Mouse (Mus musculus) intestine, embryonic 15.5 days (tissue): Measurements from ENCODE around the gene Trnau1ap. TPM values are rescaled to one million over a fixed set of nuclear protein-coding genes. Genes with fewer than 3 reads are reported as not detected.
"Not testable (repeated sequence)": the region's sequence is repeated elsewhere in the genome, so short reads cannot be mapped to it uniquely, and the experiment has no call there.

Experiments
- ATAC-seq: fragments of 200-750 bp; cut with Nextera tagmentation; 2 replicates; pipeline ENCODE4 v1.8.0; 2017; ENCODE audit warnings: moderate TSS enrichment, moderate library complexity
- H3K27ac ChIP-seq: fragments of 300-500 bp; sonication (generic); 2 replicates; pipeline ENCODE4 v1.5.1; 2015; ENCODE audit warnings: mild to moderate bottlenecking, inconsistent platforms
- H3K27me3 ChIP-seq: fragments of 300-500 bp; sonication (generic); replicated peaks from 2 replicates; pipeline ENCODE4 v1.6.1; 2015; ENCODE audit warnings: inconsistent platforms
- H3K36me3 ChIP-seq: fragments of 300-500 bp; sonication (generic); 2 replicates; pipeline ENCODE4 v1.6.1; 2015; ENCODE audit warnings: inconsistent platforms
- H3K4me1 ChIP-seq: fragments of 300-500 bp; sonication (generic); replicated peaks from 2 replicates; pipeline ENCODE4 v1.6.1; 2015; ENCODE audit warnings: inconsistent platforms
- H3K4me2 ChIP-seq: fragments of 300-500 bp; sonication (generic); replicated peaks from 2 replicates; pipeline ENCODE4 v1.6.1; 2015; ENCODE audit warnings: mild to moderate bottlenecking, inconsistent platforms
- H3K4me3 ChIP-seq: fragments of 300-500 bp; sonication (generic); replicated peaks from 2 replicates; pipeline ENCODE4 v1.5.1; 2015; ENCODE audit warnings: inconsistent platforms
- H3K9ac ChIP-seq: fragments of 300-500 bp; sonication (generic); 2 replicates; pipeline ENCODE4 v1.6.1; 2015; ENCODE audit warnings: inconsistent platforms
- H3K9me3 ChIP-seq: fragments of 300-500 bp; sonication (generic); 2 replicates; pipeline ENCODE4 v1.6.1; 2016; ENCODE audit warnings: inconsistent platforms
- WGBS: fragments of 180-500 bp; shearing (Covaris S2); methylation state at CpG from one replicate; pipeline ENCODE4 v1.1.7; 2015; 5-methylcytosine and 5-hydroxymethylcytosine counted together
- polyA plus RNA-seq: library from polyadenylated mRNA; unstranded; fragments of >200 nt; fragmentation: Nextera tagmentation; extraction: Ambion mirVana; gene quantifications from 2 replicates; pipeline ENCODE4 v1.2.1, GENCODE M21; 2015

The Trnau1ap gene
- polyA plus RNA-seq, 1 experiment from 2014 or later, result 74.5 TPM

- no peak overlapping the region for H3K27ac ChIP-seq
- H3K27me3 ChIP-seq, result no peaks in the 10 kb centered on the region
- no peak overlapping the region for H3K4me2 ChIP-seq
- no peak overlapping the region for H3K9ac ChIP-seq
- no peaks in the 10 kb centered on the region for H3K9me3 ChIP-seq
- H3K4me3 ChIP-seq, result no peak overlapping the region
- 72% methylated on average over 6 of the region's 6 CpGs for WGBS
- peaks cover 13% of the 10 kb centered on the region; the same call in 1 of the 2 replicates for H3K4me1 ChIP-seq
- 0 out of 2 replicates have a peak, but pooled peaks cover 7% of the 10 kb centered on the region for H3K36me3 ChIP-seq
- ATAC-seq, result no peak
These were observed 23.3 kb downstream of the Trnau1ap start for GRCm38 (mm10) chr4:132306004-132306403.

- H3K4me1 ChIP-seq, result peaks cover 13% of the 10 kb centered on the region; the same call in 1 of the 2 replicates
- no peak overlapping the region for H3K4me3 ChIP-seq
- no peaks in the 10 kb centered on the region for H3K9me3 ChIP-seq
- WGBS, result 76% methylated on average over 8 of the region's 8 CpGs
- H3K27me3 ChIP-seq, result no peaks in the 10 kb centered on the region
- 0 out of 2 replicates have a peak, but pooled peaks cover 3% of the 10 kb centered on the region for H3K36me3 ChIP-seq
- H3K4me2 ChIP-seq, result no peak overlapping the region
- ATAC-seq, result no peak
- no peak overlapping the region for H3K9ac ChIP-seq
- no peak overlapping the region for H3K27ac ChIP-seq
These were observed 24.1 kb downstream of the Trnau1ap start for GRCm38 (mm10) chr4:132305276-132305675.

GRCm38 (mm10) chr4:132303484-132303883, 25.9 kb downstream of the Trnau1ap start:
- not testable (repeated sequence) for H3K27ac ChIP-seq, ATAC-seq, H3K36me3 ChIP-seq, H3K27me3 ChIP-seq, H3K4me1 ChIP-seq, H3K9me3 ChIP-seq
- Histone ChIP-seq H3K9ac (peak overlapping the region; percentile 64; the same call in 1 of the 2 replicates), H3K4me2 (peak overlapping the region; percentile 78), H3K4me3 (peak overlapping the region; percentile 49)
- WGBS, result 40% methylated on average over 6 of the region's 6 CpGs

- H3K27ac ChIP-seq, result 0 out of 2 replicates have a peak within 1 kb of the TSS, but pooled peaks have one; percentile 55
- peak within 1 kb of the TSS; percentile 49 for H3K4me3 ChIP-seq
These were observed 26.3 kb downstream of the Trnau1ap start, which contains the start of gene Rab42 for GRCm38 (mm10) chr4:132302939-132303479. Rab42 (minus strand) TSS chr4:132303385.

GRCm38 (mm10) chr4:132301965-132302938, 27.1 kb downstream of the Trnau1ap start:
- WGBS, result 67% methylated on average over 16 of the region's 16 CpGs
- peak overlapping the region; percentile 78 for H3K4me2 ChIP-seq

More at GRCm38 (mm10) chr4:132302939-132303479, 26.3 kb downstream of the Trnau1ap start, which contains the start of gene Rab42:
- ATAC-seq, result peak; percentile 75
- Histone ChIP-seq H3K36me3 (no peaks in the 10 kb centered on the region), H3K9ac (peak within 1 kb of the TSS; percentile 64), H3K9me3 (no peaks in the 10 kb centered on the region), H3K4me1 (peaks cover 6% of the 10 kb centered on the region; the same call in 1 of the 2 replicates), H3K27me3 (no peaks in the 10 kb centered on the region), H3K4me2 (peak within 1 kb of the TSS; percentile 78)
- 3% methylated on average over 31 of the region's 31 CpGs for WGBS

GRCm38 (mm10) chr4:132301486-132301885, 27.9 kb downstream of the Trnau1ap start:
- 86% methylated on average over 6 of the region's 6 CpGs for WGBS
- Histone ChIP-seq H3K9ac (no peak overlapping the region), H3K4me1 (peaks cover 6% of the 10 kb centered on the region; the same call in 1 of the 2 replicates), H3K27ac (no peak overlapping the region), H3K36me3 (no peaks in the 10 kb centered on the region), H3K9me3 (no peaks in the 10 kb centered on the region), H3K4me2 (no peak overlapping the region), H3K27me3 (no peaks in the 10 kb centered on the region), H3K4me3 (no peak overlapping the region)
- ATAC-seq, result no peak

More at GRCm38 (mm10) chr4:132301965-132302938, 27.1 kb downstream of the Trnau1ap start:
- Histone ChIP-seq H3K27me3 (no peaks in the 10 kb centered on the region), H3K36me3 (no peaks in the 10 kb centered on the region), H3K4me1 (peaks cover 6% of the 10 kb centered on the region; the same call in 1 of the 2 replicates), H3K9ac (peak overlapping the region; percentile 64), H3K4me3 (peak overlapping the region; percentile 49), H3K27ac (0 out of 2 replicates have a peak overlapping the region, but pooled peaks have one; percentile 55), H3K9me3 (no peaks in the 10 kb centered on the region)
- no peak for ATAC-seq

- no peak for ATAC-seq
- WGBS, result 86% methylated on average over 1 of the region's 1 CpGs
These were observed 29.5 kb downstream of the Trnau1ap start for GRCm38 (mm10) chr4:132299849-132300248.

GRCm38 (mm10) chr4:132295696-132296390, 33.5 kb downstream of the Trnau1ap start:
- Histone ChIP-seq H3K27ac (no peak overlapping the region), H3K4me3 (no peak overlapping the region), H3K9me3 (no peaks in the 10 kb centered on the region; the same call in 1 of the 2 replicates), H3K4me1 (no peaks in the 10 kb centered on the region), H3K9ac (no peak overlapping the region), H3K27me3 (no peaks in the 10 kb centered on the region), H3K4me2 (no peak overlapping the region), H3K36me3 (peaks cover 13% of the 10 kb centered on the region; the same call in 1 of the 2 replicates)
- no peak for ATAC-seq
- 46% methylated on average over 8 of the region's 8 CpGs for WGBS

More at GRCm38 (mm10) chr4:132299849-132300248, 29.5 kb downstream of the Trnau1ap start:
- Histone ChIP-seq H3K4me3 (no peak overlapping the region), H3K9me3 (no peaks in the 10 kb centered on the region), H3K27ac (no peak overlapping the region), H3K9ac (no peak overlapping the region), H3K27me3 (no peaks in the 10 kb centered on the region), H3K4me1 (peaks cover 6% of the 10 kb centered on the region; the same call in 1 of the 2 replicates), H3K4me2 (no peak overlapping the region), H3K36me3 (no peaks in the 10 kb centered on the region)

GRCm38 (mm10) chr4:132293682-132294240, 35.6 kb downstream of the Trnau1ap start:
- H3K9me3 ChIP-seq, result no peaks in the 10 kb centered on the region; the same call in 1 of the 2 replicates
- WGBS, result 80% methylated on average over 7 of the region's 7 CpGs
- H3K9ac ChIP-seq, result no peak overlapping the region
- H3K4me3 ChIP-seq, result no peak overlapping the region
- ATAC-seq, result 0 out of 2 replicates have a peak, but pooled peaks have one; percentile 23
- H3K4me2 ChIP-seq, result no peak overlapping the region
- no peaks in the 10 kb centered on the region for H3K27me3 ChIP-seq
- H3K4me1 ChIP-seq, result no peaks in the 10 kb centered on the region
- H3K36me3 ChIP-seq, result peaks cover 14% of the 10 kb centered on the region; the same call in 1 of the 2 replicates
- no peak overlapping the region for H3K27ac ChIP-seq

- no peak overlapping the region for H3K4me3 ChIP-seq
- H3K36me3 ChIP-seq, result peaks cover 14% of the 10 kb centered on the region; the same call in 1 of the 2 replicates
- no peak overlapping the region for H3K4me2 ChIP-seq
- no peaks in the 10 kb centered on the region; the same call in 1 of the 2 replicates for H3K9me3 ChIP-seq
- H3K4me1 ChIP-seq, result no peaks in the 10 kb centered on the region
- H3K27me3 ChIP-seq, result no peaks in the 10 kb centered on the region
- no peak overlapping the region for H3K9ac ChIP-seq
- 43% methylated on average over 4 of the region's 4 CpGs for WGBS
- ATAC-seq, result no peak; the same call in 1 of the 2 replicates
- no peak overlapping the region for H3K27ac ChIP-seq
These were observed 36.4 kb downstream of the Trnau1ap start for GRCm38 (mm10) chr4:132292988-132293387.

- H3K27me3 ChIP-seq, result no peaks in the 10 kb centered on the region
- no peak overlapping the region for H3K9ac ChIP-seq
- H3K9me3 ChIP-seq, result no peaks in the 10 kb centered on the region; the same call in 1 of the 2 replicates
- no peak overlapping the region for H3K4me2 ChIP-seq
- peaks cover 14% of the 10 kb centered on the region; the same call in 1 of the 2 replicates for H3K36me3 ChIP-seq
- no peak overlapping the region for H3K4me3 ChIP-seq
- no peak for ATAC-seq
- no peaks in the 10 kb centered on the region for H3K4me1 ChIP-seq
- H3K27ac ChIP-seq, result no peak overlapping the region
- WGBS, result 84% methylated on average over 12 of the region's 12 CpGs
These were observed 37.6 kb downstream of the Trnau1ap start for GRCm38 (mm10) chr4:132291624-132292335.
